Mouse (Mus musculus) right cerebral cortex, postnatal 4 days (tissue): Measurements from ENCODE around the gene Egfr.

Source experiments
- DNase-seq: peaks from one replicate; pipeline ENCODE4 v3.0.0-alpha.2; 2022

Gene Egfr

GRCm38 (mm10) chr11:16900653-16901416 is 148.8 kb downstream of the Egfr start:
- no peak for DNase-seq

- DNase-seq: no peak
Measured at GRCm38 (mm10) chr11:16904302-16905011, 152.5 kb downstream of the Egfr start.

GRCm38 (mm10) chr11:16905012-16905332 is 153.0 kb downstream of the Egfr start:
- DNase-seq: no peak

GRCm38 (mm10) chr11:16906530-16906929 is 154.5 kb downstream of the Egfr start:
- DNase-seq: no peak

- no peak for DNase-seq
Measured at GRCm38 (mm10) chr11:16907517-16908129, 155.6 kb downstream of the Egfr start.

- DNase-seq: no peak
Measured at GRCm38 (mm10) chr11:16914756-16915155, 162.8 kb downstream of the Egfr start.

- DNase-seq: no peak
Measured at GRCm38 (mm10) chr11:16915850-16916249, 163.8 kb downstream of the Egfr start.

- DNase-seq: no peak
Measured at GRCm38 (mm10) chr11:16917512-16917911, 165.5 kb downstream of the Egfr start.

GRCm38 (mm10) chr11:16932159-16932558 is 180.2 kb downstream of the Egfr start:
- DNase-seq: no peak

- DNase-seq: no peak
Measured at GRCm38 (mm10) chr11:16935577-16936236, 183.7 kb downstream of the Egfr start.

- no peak for DNase-seq
Measured at GRCm38 (mm10) chr11:16941103-16941793, 189.2 kb downstream of the Egfr start.

- no peak for DNase-seq
Measured at GRCm38 (mm10) chr11:16941973-16942452, 190.0 kb downstream of the Egfr start.

GRCm38 (mm10) chr11:16943016-16943415 is 191.0 kb downstream of the Egfr start:
- no peak for DNase-seq

- DNase-seq: peak; percentile 27
Measured at GRCm38 (mm10) chr11:16948756-16949155, 196.8 kb downstream of the Egfr start.

GRCm38 (mm10) chr11:16950226-16950975 is 198.4 kb downstream of the Egfr start:
- no peak for DNase-seq

- DNase-seq: peak; percentile 85
Measured at GRCm38 (mm10) chr11:16950976-16951760, 199.2 kb downstream of the Egfr start, which contains the start of gene Fbxo48. Fbxo48 (plus strand) TSS chr11:16951375.

- DNase-seq: no peak
Measured at GRCm38 (mm10) chr11:16951761-16952010, 199.7 kb downstream of the Egfr start.

GRCm38 (mm10) chr11:16956115-16956862 is 204.3 kb downstream of the Egfr start:
- DNase-seq: no peak

- DNase-seq: no peak
Measured at GRCm38 (mm10) chr11:16957030-16957429, 205.0 kb downstream of the Egfr start.

- DNase-seq: no peak
Measured at GRCm38 (mm10) chr11:16958520-16958919, 206.5 kb downstream of the Egfr start.
